Mouse (Mus musculus) liver, embryonic 14.5 days (tissue): ENCODE results near the gene Phactr1.

ENCODE experiments used
- CTCF ChIP-seq: IDR thresholded peaks from 2 replicates; pipeline ENCODE4 v1.5.1; 2016; ENCODE audit warnings: antibody characterized with exemption, low read depth, control low read depth
- EP300 ChIP-seq: IDR thresholded peaks from 2 replicates; pipeline ENCODE4 v1.6.1; 2016; ENCODE audit warnings: antibody characterized with exemption, low read depth

DNA sequence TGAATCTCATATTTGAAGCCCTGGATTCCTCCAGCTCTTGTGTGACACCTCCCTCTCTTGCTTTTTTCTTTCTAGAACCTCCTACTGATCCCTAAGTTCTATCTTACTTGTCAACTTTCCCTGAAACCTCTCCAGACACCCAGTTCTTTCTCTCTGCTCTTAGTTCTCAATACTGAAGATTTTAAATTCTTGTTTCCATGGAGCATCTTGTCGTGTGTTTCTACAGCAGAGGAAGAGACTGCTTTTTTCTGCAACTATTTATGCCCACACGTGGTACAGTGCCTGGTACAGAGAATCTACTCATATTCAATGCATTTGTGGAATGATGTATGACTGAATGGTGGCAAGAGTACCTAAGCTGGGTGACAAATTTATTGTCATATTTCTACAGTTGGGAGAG is 158.9 kb downstream of the Phactr1 start:
- TF ChIP-seq EP300 (no peak), CTCF (no peak)
